Mouse (Mus musculus): ENCODE measurements around the gene Cxcl1.

- no peak for TF ChIP-seq POLR2A (IDR thresholded peaks at IDR 0.05; ENCODE audit: control insufficient read depth, extremely low read depth, insufficient read depth, low read length, poor library complexity)
- no peak for TF ChIP-seq CTCF (IDR thresholded peaks at IDR 0.05; ENCODE audit: borderline replicate concordance, control insufficient read depth, extremely low read depth, insufficient read depth, low read length, poor library complexity)
Observed at GRCm38 (mm10) chr5:90894231-90894630, 3.2 kb downstream of the Cxcl1 start.
